Mouse (Mus musculus) layer of hippocampus, postnatal 14 days (tissue): ENCODE measurements around the gene Ddx24. TPM values are rescaled to one million over a fixed set of nuclear protein-coding genes. Genes with fewer than 3 reads are reported as not detected.

Source experiments
- total RNA-seq, 2 experiments: library from RNA; stranded (reverse); gene quantifications; 2 replicates each; pipeline ENCODE4 v1.2.3; 2021

Ddx24 gene
- total RNA-seq, 2 experiments from 2014 or later, result 166 to 196 TPM

Other genes with a start within 250 kb of the Ddx24 start
- 1 to 10 TPM; 4.8 to 7.9 TPM for gene Prima1, start 183.7 kb downstream of the Ddx24 start, total RNA-seq
- gene Fam181a, start 114.9 kb downstream of the Ddx24 start, total RNA-seq, result 1 to 10 TPM; 2.1 to 2.2 TPM
- gene Asb2, start 69.8 kb downstream of the Ddx24 start, total RNA-seq, result 1 to 10 TPM; 1.9 TPM
- 10 to 100 TPM; 45.3 to 47.3 TPM for gene Otub2, start 37.1 kb downstream of the Ddx24 start, total RNA-seq
- gene 9330161L09Rik, start 18.0 kb downstream of the Ddx24 start, total RNA-seq, result 1 to 10 TPM; 2.0 to 3.4 TPM
- 10 to 100 TPM; 54.1 to 54.8 TPM for gene Ifi27, start 8.4 kb upstream of the Ddx24 start, total RNA-seq
- gene Ifi27l2a, start 17.9 kb upstream of the Ddx24 start, total RNA-seq, result 1 to 10 TPM; 2.0 to 2.8 TPM
- not detected for gene Ifi27l2b, start 31.4 kb upstream of the Ddx24 start, total RNA-seq
- 10 to 100 TPM; 31.6 to 37.8 TPM for gene Ppp4r4, start 106.5 kb upstream of the Ddx24 start, total RNA-seq
- gene Serpina10, start 205.6 kb upstream of the Ddx24 start, total RNA-seq, result under 1 TPM in 1 of 2 experiments, not detected in 1; 0.09 TPM
- not detected for gene Serpina6, start 231.4 kb upstream of the Ddx24 start, total RNA-seq